Mouse (Mus musculus) forebrain, embryonic 12.5 days (tissue): ENCODE measurements around the gene Fam213b. TPM values are rescaled to one million over a fixed set of nuclear protein-coding genes. Genes with fewer than 3 reads are reported as not detected.

Source experiments
- ATAC-seq: fragments of 200-750 bp; cut with Nextera tagmentation; 2 replicates; pipeline ENCODE4 v1.8.0; 2017; ENCODE audit warnings: moderate TSS enrichment; ENCODE audit not compliant: low FRiP score
- H3K27ac ChIP-seq: fragments of 300-500 bp; sonication (generic); 2 replicates; pipeline ENCODE4 v1.5.1; 2016; ENCODE audit warnings: mild to moderate bottlenecking
- H3K27me3 ChIP-seq: fragments of 300-500 bp; sonication (generic); 2 replicates; pipeline ENCODE4 v1.6.1; 2016; ENCODE audit warnings: mild to moderate bottlenecking
- H3K36me3 ChIP-seq: fragments of 300-500 bp; sonication (generic); replicated peaks from 2 replicates; pipeline ENCODE4 v1.6.1; 2016; ENCODE audit warnings: mild to moderate bottlenecking
- H3K4me1 ChIP-seq: fragments of 300-500 bp; sonication (generic); 2 replicates; pipeline ENCODE4 v1.6.1; 2016
- H3K4me2 ChIP-seq: fragments of 300-500 bp; sonication (generic); 2 replicates; pipeline ENCODE4 v1.6.1; 2016; ENCODE audit warnings: mild to moderate bottlenecking, moderate library complexity
- H3K4me3 ChIP-seq: fragments of 300-500 bp; sonication (generic); replicated peaks from 2 replicates; pipeline ENCODE4 v1.5.1; 2016; ENCODE audit warnings: mild to moderate bottlenecking
- H3K9ac ChIP-seq: fragments of 300-500 bp; sonication (generic); 2 replicates; pipeline ENCODE4 v1.6.1; 2016; ENCODE audit warnings: mild to moderate bottlenecking
- H3K9me3 ChIP-seq: fragments of 300-500 bp; sonication (generic); 2 replicates; pipeline ENCODE4 v1.6.1; 2016
- WGBS: fragments of 180-500 bp; shearing (Covaris S2); methylation state at CpG from one replicate; pipeline ENCODE4 v1.1.7; 2016; 5-methylcytosine and 5-hydroxymethylcytosine counted together
- polyA plus RNA-seq: library from polyadenylated mRNA; unstranded; fragments of >200 nt; fragmentation: Nextera tagmentation; extraction: Ambion mirVana; gene quantifications from 2 replicates; pipeline ENCODE4 v1.2.1, GENCODE M21; 2016

Gene Fam213b
- polyA plus RNA-seq, 1 experiment from 2014 or later = 29.8 TPM

DNA sequence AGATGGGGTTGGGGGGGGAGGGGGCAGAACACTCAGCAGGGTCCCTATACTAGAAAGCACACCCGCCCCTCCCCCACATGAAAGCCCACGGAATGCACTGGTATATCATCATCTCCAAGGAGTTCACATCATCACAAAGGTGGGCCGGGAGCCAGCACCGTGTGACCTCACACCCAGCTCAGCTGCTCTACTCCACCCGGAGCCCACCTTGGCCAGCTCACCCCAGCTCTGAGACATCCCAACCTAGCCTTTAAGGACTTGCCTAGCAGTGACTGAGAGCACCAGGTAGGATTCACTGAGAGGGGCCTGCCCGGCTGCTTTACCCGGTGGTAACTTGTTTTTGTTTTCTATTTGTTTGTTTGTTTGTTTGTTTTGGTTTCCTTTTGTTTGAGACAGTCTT, 29.5 kb downstream of the Fam213b start, which contains the start of gene Mmel1:
Mmel1 (plus strand) TSS at position 146 of the 400 bp plus-strand sequence.
- Histone ChIP-seq H3K36me3 (no peaks in the 10 kb centered on the region), H3K27ac (no peak within 1 kb of the TSS), H3K27me3 (peaks cover 64% of the 10 kb centered on the region), H3K4me3 (no peak within 1 kb of the TSS), H3K4me2 (no peak within 1 kb of the TSS), H3K4me1 (peaks cover 21% of the 10 kb centered on the region), H3K9ac (no peak within 1 kb of the TSS), H3K9me3 (no peaks in the 10 kb centered on the region)
- WGBS = 74% methylated on average over 7 of the region's 7 CpGs
- no peak for ATAC-seq

DNA sequence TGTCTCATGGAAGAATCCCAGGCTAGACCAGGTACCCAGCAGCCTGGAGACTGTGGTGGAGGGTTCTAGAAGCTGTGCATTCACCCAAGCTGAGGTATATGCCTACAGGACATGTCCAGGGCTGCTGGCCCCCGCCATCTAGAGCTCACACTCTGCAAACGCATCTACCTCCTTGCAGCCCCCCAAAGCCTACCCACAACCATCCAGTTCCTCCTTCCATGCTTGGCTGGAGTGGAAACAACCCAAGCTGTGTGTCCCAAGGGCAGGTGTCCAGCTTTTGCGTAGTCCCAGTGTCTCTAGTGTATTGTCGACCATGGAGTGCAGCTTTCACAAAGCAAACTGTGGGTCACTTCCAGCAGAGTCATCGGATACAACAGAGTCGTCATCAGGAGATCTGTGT, 31.7 kb downstream of the Fam213b start:
- peaks cover 66% of the 10 kb centered on the region for H3K27me3 ChIP-seq
- no peak overlapping the region for H3K9ac ChIP-seq
- no peaks in the 10 kb centered on the region for H3K9me3 ChIP-seq
- 88% methylated on average over 6 of the region's 6 CpGs for WGBS
- no peak for ATAC-seq
- H3K4me1 ChIP-seq = peaks cover 26% of the 10 kb centered on the region
- no peak overlapping the region for H3K4me3 ChIP-seq
- H3K4me2 ChIP-seq = no peak overlapping the region
- H3K36me3 ChIP-seq = no peaks in the 10 kb centered on the region
- H3K27ac ChIP-seq = no peak overlapping the region

DNA sequence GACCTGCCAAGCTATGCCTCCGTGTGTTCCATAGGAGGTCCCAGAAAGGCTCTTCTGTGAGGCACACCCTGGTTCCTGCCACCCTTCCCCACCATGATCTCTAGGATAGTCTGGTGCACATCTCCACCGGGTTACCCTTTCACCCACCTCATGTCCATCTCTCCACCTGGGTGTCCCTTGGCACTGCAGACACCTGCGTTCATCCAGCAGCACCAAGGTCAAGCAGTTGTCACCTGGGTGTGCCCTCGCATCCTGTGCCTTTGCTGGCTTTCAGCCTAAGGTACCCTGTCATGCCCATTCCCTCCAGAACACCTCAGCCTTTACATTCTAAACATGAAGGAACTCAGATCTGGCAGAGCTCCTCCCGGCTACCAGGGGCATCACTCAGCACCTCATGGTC, 32.5 kb downstream of the Fam213b start:
- no peak overlapping the region for H3K4me2 ChIP-seq
- H3K4me1 ChIP-seq = peaks cover 19% of the 10 kb centered on the region
- H3K27ac ChIP-seq = no peak overlapping the region
- H3K4me3 ChIP-seq = no peak overlapping the region
- no peak overlapping the region for H3K9ac ChIP-seq
- peaks cover 65% of the 10 kb centered on the region for H3K27me3 ChIP-seq
- no peaks in the 10 kb centered on the region for H3K36me3 ChIP-seq
- WGBS = 91% methylated on average over 5 of the region's 5 CpGs
- no peaks in the 10 kb centered on the region for H3K9me3 ChIP-seq
- no peak for ATAC-seq

DNA sequence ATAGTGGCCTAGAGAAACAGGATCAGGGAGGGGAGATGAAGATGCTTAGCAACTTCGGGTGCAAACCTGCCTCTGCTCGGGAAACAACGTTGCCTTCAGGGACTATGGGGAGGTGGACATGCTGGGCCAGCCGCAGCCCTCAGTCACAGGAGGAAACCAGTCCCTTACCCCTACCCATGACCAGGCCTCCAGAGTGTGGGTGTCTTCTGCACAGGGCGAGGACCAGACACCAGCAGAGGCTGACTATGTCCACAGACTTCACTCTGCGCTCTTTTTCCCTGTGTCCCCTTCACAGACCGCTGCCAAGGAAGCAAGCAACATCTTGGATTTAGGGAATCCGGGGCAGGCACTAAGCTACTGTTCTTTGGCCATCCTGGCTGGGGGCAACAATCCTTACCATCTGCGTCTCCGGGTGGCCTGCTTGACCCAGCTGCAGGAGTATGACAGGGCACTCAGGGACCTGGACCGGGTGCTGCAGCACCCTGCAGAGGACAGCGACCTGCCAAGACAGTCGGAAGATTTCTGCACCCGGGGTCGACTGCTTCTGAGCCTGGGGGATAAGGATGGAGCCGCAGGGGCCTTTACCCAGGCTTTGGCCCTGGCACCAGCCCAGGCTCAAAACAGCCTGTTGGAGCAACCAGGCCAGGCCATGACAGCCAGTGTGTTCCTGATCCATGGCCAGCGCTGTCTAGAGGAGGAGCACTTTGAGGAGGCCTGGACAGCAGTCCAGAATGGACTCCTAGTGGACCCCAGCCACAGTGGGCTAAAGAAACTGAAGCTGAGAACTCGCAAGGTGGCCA, 33.8 kb downstream of the Fam213b start:
- ATAC-seq = peak; percentile 10; the same call in 1 of the 2 replicates
- Histone ChIP-seq H3K27ac (peak overlapping the region; percentile 47; the same call in 1 of the 2 replicates), H3K4me1 (peaks cover 14% of the 10 kb centered on the region), H3K4me2 (peak overlapping the region; percentile 53), H3K4me3 (no peak overlapping the region), H3K9me3 (no peaks in the 10 kb centered on the region), H3K27me3 (peaks cover 67% of the 10 kb centered on the region), H3K36me3 (no peaks in the 10 kb centered on the region), H3K9ac (peak overlapping the region; percentile 47; the same call in 1 of the 2 replicates)
- 87% methylated on average over 18 of the region's 18 CpGs for WGBS

DNA sequence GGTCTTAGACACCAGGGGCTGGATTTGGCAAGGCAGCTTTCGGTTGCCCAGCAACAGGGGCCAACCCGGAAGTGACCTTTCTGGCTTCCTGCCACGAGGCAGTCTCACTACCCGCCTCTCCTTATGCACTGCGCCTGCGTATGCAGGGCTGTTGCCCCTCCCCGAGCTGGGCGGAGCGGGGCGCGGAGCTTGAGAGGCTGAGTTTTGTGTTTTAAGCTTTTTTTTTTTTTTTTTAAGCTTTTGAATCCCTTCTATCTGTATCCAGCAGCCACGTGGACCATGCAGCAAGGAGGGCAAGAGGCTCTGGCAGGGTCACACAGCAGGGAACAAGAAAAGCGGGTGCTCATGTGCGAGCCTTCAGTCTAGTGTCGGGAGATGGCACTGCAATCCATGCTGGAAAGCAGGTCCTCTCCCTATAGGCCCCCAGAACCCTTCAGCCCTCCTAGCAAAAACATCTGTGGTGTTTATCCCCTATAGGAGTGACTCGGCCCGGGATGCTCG, 34.6 kb downstream of the Fam213b start:
- Histone ChIP-seq H3K4me3 (peak overlapping the region; percentile 36), H3K9ac (peak overlapping the region; percentile 47), H3K4me1 (peaks cover 14% of the 10 kb centered on the region), H3K4me2 (peak overlapping the region; percentile 53), H3K36me3 (no peaks in the 10 kb centered on the region), H3K27ac (peak overlapping the region; percentile 47), H3K9me3 (no peaks in the 10 kb centered on the region), H3K27me3 (peaks cover 69% of the 10 kb centered on the region)
- peak; percentile 94 for ATAC-seq
- 1% methylated on average over 18 of the region's 18 CpGs for WGBS

DNA sequence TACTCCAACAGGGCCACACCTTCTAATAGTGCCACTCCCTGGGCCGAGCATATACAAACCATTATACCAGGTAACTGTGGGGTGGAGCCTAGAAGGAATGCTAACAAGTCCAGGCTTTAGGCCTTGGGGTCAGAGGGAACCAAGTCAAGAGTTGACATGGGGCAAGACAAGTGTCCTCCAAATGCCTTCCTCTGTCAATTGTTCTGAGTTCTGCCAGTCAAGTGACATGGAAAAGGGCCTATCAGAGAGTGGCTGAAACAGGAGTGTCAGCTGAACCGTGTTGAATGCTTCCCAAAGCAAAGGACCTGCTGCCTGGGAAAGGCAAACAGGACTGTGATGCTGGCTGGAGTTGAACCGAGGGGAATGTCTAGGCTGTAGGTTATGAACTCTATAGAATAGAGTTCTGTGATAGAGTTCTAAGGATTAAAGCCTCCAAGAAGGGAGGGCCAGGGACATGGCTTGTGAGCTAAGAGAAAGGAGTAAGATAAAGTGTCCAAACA, 35.4 kb downstream of the Fam213b start:
- H3K27ac ChIP-seq = no peak overlapping the region
- H3K4me2 ChIP-seq = no peak overlapping the region
- no peak for ATAC-seq
- peaks cover 14% of the 10 kb centered on the region for H3K4me1 ChIP-seq
- WGBS = 78% methylated on average over 3 of the region's 3 CpGs
- H3K9ac ChIP-seq = no peak overlapping the region
- no peak overlapping the region for H3K4me3 ChIP-seq
- no peaks in the 10 kb centered on the region for H3K36me3 ChIP-seq
- H3K9me3 ChIP-seq = no peaks in the 10 kb centered on the region
- peaks cover 69% of the 10 kb centered on the region for H3K27me3 ChIP-seq

DNA sequence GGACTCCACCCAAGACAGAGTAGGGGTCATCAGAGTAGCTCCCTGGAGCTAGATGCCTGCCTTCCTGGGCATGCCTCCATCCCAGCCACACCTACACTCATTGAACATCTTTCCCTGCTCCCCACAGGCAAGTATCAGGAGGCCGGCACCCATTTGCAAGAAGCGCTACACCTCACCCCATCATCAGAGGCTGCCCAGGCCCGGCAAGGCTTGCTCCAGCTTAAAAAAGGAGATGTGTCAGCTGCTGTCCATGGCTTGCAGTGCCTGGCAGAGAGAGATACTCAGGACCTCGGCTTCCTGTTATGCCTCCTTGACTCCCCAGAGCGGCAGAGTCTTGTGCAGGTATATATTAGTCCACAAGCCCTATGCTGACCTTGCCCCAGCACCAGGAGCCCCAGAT, 37.0 kb downstream of the Fam213b start:
- Histone ChIP-seq H3K27ac (no peak overlapping the region), H3K36me3 (no peaks in the 10 kb centered on the region), H3K27me3 (peaks cover 71% of the 10 kb centered on the region), H3K4me2 (no peak overlapping the region), H3K9ac (no peak overlapping the region), H3K4me1 (peaks cover 14% of the 10 kb centered on the region), H3K9me3 (0 out of 2 replicates have a peak, but pooled peaks cover 3% of the 10 kb centered on the region), H3K4me3 (no peak overlapping the region)
- 80% methylated on average over 5 of the region's 5 CpGs for WGBS
- no peak for ATAC-seq

DNA sequence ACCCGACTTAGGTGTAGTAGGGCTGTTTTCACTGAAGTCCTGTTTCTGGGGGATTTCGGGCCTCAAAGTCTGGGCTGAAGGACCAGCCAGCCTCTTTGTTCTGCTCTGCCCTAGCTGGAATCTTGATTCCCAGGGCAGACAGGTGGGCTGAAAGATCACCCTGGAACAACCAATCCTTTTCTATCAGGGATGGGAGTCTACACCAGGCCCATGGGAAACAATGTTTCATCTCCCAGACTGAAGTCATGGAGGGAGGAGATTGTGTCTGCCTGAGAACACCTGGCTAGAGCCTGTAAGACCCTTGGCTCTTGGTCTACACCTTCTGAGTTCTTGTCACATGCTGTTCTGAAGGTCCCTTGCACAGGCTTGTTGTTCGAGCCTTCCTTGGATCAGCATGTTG, 40.3 kb downstream of the Fam213b start:
- H3K9ac ChIP-seq = no peak overlapping the region
- no peak overlapping the region for H3K4me3 ChIP-seq
- H3K9me3 ChIP-seq = 0 out of 2 replicates have a peak, but pooled peaks cover 3% of the 10 kb centered on the region
- H3K27me3 ChIP-seq = peaks cover 87% of the 10 kb centered on the region
- H3K27ac ChIP-seq = no peak overlapping the region
- 69% methylated on average over 3 of the region's 3 CpGs for WGBS
- no peak overlapping the region for H3K4me2 ChIP-seq
- ATAC-seq = no peak
- peaks cover 12% of the 10 kb centered on the region for H3K4me1 ChIP-seq
- no peaks in the 10 kb centered on the region for H3K36me3 ChIP-seq

DNA sequence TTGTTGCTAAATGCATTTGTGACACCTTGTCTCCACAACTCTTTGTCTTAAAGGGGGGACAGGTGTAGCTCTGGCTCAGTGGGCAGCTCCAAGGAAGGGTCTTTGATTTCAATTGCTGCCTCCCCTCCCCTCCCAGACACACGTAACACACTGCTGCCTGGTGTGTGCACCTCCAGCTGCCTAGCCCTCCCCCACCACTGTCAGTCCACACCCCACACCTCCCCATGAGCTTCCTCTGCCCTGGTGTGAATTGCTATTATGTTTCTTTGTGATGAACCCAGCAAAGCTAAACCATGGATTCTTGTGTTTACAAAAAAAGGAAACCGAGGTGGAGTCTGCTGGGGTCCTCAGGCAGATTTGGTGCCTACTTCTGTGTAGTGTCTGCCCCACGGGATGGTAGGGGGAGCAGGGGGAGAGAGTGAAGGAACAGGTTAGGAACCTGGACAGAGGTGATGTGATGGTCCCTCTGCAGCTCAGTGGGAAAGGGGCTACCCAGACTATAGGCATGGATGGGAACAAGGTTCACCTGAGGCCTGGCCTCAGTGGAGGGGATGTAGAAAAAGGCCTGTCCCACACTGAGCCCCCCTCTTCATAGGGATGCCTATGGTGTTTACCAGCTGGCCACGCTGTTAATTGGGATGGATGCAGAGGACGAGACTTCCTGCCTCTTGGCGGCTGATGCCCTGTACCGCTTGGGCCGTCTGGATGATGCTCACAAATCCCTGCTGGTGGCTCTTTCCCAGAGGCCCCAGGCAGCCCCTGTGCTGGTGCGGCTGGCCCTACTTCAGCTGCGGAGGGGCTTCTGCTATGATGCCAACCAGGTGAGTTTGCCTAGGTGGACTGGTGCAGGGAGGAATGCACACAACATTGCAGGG, 41.3 kb downstream of the Fam213b start:
- Histone ChIP-seq H3K4me1 (peaks cover 12% of the 10 kb centered on the region), H3K4me3 (no peak overlapping the region), H3K9ac (no peak overlapping the region), H3K36me3 (no peaks in the 10 kb centered on the region), H3K4me2 (no peak overlapping the region), H3K27me3 (peaks cover 94% of the 10 kb centered on the region), H3K9me3 (0 out of 2 replicates have a peak, but pooled peaks cover 3% of the 10 kb centered on the region), H3K27ac (no peak overlapping the region)
- WGBS = 86% methylated on average over 10 of the region's 10 CpGs
- no peak for ATAC-seq

DNA sequence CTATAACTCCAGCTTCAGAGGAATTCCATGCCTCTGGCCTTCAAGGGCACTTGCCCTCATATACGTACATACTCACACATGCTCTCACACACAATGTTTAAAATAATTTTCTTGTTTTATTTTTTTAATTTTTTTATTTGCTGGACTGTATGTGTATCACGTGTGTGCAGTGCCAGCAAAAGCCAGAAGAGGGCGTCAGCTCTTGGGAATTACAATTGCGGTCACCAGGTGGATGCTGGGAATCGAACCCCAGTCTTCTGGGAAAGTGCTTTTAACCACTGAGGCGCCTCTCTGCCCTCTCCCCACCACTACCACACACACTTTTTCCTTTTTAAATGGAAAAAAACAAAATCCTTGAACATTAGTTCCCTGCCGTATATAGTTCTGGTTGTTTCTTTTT, 42.1 kb downstream of the Fam213b start:
- no peak overlapping the region for H3K27ac ChIP-seq
- H3K4me2 ChIP-seq = peak overlapping the region; percentile 88
- peaks cover 89% of the 10 kb centered on the region for H3K27me3 ChIP-seq
- H3K36me3 ChIP-seq = no peaks in the 10 kb centered on the region
- H3K4me1 ChIP-seq = peaks cover 12% of the 10 kb centered on the region
- 0 out of 2 replicates have a peak, but pooled peaks cover 3% of the 10 kb centered on the region for H3K9me3 ChIP-seq
- H3K9ac ChIP-seq = no peak overlapping the region
- ATAC-seq = peak; percentile 1; the same call in 1 of the 2 replicates
- H3K4me3 ChIP-seq = peak overlapping the region; percentile 55; the same call in 1 of the 2 replicates
- WGBS = 87% methylated on average over 7 of the region's 7 CpGs

DNA sequence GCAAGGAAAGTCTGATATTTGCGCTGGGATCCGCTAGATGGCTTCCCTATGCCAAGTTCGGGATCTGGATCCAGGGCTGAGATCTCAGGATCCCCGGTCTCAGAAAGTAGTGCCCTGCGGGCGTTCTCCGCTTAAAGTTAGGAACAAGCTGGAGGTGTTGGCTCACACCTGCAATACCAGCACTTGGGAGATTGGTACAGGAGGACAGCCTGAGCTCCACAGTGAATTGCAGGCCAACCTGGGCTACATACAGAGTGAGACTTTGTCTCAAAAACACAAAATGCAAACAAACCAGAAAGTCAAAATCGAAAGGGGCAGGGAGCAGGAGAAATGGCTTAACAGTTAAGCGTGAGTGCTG, 42.5 kb downstream of the Fam213b start:
- 0 out of 2 replicates have a peak, but pooled peaks cover 3% of the 10 kb centered on the region for H3K9me3 ChIP-seq
- peak; percentile 63 for ATAC-seq
- peaks cover 12% of the 10 kb centered on the region for H3K4me1 ChIP-seq
- peak overlapping the region; percentile 55 for H3K4me3 ChIP-seq
- H3K4me2 ChIP-seq = peak overlapping the region; percentile 88
- H3K27ac ChIP-seq = peak overlapping the region; percentile 75
- peak overlapping the region; percentile 63 for H3K9ac ChIP-seq
- H3K27me3 ChIP-seq = peaks cover 86% of the 10 kb centered on the region
- H3K36me3 ChIP-seq = no peaks in the 10 kb centered on the region
- WGBS = 17% methylated on average over 9 of the region's 9 CpGs
